Mouse (Mus musculus): ENCODE results near the gene Gm20388.
A peak's percentile ranks its signal among the peaks of the same experiment; 100 is the strongest.

Gene Gm20388

DNA sequence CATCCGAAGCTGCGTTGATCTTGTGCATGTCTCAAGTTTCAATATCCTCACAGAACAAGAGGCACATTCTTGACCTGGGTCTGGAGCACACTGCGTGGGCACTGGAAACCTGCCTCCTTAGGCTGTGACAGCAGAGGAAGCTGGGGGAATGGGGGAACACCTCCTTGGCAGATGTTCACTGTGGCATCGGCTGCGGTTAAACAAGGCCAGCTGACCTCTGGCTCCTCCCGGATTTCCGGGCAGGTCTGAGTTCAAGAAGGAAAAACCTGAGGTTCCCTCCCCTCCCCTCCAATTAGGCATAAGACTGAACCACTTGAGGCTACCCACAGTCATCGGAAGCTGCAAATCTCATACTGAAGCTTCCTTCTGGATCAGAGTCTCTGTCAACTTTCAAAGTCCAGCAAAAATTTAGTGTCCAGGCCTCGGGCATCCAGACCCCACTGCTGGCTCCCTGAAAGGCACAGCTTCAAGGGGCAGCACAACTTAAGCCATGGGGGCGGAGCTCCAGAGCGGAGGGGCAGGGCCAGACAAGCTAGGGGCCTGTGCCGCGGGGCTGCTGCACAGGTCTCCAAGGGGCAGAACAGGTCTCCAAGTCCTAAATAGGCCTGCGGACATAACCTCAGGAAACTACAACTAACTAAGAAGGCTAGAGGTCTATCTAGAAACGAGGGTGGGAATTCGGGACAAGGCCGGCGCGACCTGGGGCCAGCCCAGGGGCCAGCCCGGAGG is 2370.1 kb downstream of the Gm20388 start:
- DNase-seq (ENCODE audit: low spot score), result no peak

GRCm38 (mm10) chr8:122281317-122282034 is 2370.8 kb downstream of the Gm20388 start:
- peak; percentile 100 for DNase-seq (ENCODE audit: low spot score)

- DNase-seq (ENCODE audit: low spot score), result no peak
Measured at GRCm38 (mm10) chr8:122282035-122282358, 2371.4 kb downstream of the Gm20388 start, which contains the start of gene Zfpm1. Gene Zfpm1 (plus strand): TSS chr8:122282141.

DNA sequence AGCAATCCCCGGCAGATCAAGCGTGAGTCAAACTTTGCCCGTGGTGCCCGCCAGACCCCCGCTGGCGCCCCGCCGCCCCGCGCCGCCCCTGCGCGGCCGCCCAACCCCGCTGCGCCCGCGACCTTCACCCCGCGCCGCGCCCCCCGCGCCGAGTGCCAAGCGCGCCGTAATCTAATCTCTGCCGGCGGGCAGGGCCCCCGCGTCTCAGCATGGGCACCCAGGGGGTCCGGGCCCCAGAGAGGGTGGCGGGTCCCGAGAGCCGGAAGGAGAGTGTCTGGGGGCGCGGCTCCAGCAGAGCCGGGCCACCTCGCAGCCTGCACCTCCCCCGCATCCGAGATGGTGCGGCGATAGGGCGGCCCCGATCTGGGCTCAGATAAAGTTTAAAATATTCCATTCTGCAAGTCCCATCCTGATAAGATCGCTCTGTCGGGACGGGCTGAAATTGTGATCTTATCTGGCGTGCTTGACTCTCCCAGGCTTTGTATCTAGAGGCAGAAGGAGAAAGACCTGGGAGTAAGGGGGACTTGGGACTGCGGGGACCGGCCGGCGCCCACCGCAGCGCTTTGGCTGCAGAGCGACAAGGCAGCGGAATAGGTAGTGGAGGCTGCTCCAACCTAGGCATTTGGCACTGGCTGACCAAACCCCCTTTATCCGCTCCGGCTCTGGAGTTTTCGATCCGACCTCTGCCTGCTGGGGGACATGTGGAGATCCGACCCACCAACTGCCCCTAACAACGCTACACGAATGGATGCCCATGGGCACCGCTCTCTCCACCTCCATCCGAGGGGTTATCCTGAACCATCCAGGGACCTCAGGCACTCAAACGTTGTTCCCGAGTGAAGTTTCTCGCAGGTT is 2372.1 kb downstream of the Gm20388 start:
- no peak for DNase-seq (ENCODE audit: low spot score)

- DNase-seq (ENCODE audit: low spot score), result no peak
Measured at GRCm38 (mm10) chr8:122283356-122284202, 2372.9 kb downstream of the Gm20388 start.

DNA sequence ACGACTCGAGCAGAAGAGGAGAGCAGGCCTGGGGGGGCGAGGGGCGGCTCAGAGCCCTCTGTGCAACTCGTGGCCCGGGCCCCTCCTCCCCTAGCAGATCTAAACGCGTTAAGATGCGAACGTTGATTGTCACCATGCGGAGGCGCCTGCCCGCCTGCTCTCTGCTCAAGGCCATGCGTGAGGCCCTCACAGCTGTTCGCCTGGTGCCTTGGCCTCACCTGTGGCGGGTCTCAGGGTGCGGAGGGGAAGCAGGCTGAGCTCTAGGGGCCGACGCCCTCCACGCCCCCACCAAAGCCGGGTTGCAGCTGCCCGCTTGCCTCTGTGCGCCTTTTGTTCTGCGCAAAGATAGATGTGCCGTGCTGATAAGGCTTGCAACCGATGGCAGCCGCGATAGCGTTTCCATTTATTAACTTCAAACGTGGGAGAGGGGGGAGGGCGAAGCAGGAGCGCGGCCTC is 2373.6 kb downstream of the Gm20388 start:
- DNase-seq (ENCODE audit: low spot score), result no peak

- DNase-seq (ENCODE audit: low spot score), result no peak
Measured at GRCm38 (mm10) chr8:122284659-122285261, 2374.1 kb downstream of the Gm20388 start.

DNA sequence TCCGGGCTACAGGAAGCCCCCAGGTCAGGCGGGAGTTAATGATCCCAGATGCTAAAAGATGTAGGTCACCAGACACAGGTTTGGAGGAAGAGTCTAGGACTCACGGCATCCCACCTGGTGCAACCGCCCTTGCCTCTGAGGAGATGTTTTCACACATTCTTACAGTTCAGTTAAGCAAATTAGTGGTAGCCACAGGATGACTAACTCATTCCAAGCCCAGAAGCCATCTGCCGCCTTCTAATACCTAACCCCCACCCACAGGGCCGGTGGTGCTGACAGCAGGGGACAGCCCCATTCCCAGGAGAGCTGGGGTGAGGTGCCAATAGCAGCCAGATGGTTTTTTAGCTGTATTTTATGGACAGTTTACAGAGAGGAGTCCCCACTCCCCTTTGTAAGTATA is 2375.1 kb downstream of the Gm20388 start:
- no peak for DNase-seq (ENCODE audit: low spot score)

GRCm38 (mm10) chr8:122286899-122287298 is 2376.3 kb downstream of the Gm20388 start:
- no peak for DNase-seq (ENCODE audit: low spot score)

DNA sequence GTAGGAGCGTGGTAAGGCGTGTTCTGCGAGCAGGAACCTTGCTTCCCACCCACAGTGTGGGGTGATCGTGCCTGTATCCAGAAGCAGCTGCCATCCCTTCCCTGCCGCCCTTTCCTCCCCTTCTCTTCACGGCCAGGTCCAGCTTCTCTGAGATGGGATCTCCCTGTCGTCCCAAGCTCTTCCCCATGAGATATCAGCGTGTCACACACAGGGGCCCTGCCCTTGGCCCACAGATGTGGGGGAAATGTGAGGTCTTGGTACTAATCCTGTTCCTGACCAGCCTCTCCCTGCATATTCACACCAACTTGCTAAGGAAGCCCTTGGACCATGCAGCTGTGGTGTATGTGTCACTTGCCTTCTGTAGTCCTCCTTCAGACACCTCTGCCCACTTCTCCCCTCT is 2377.1 kb downstream of the Gm20388 start:
- no peak for DNase-seq (ENCODE audit: low spot score)

GRCm38 (mm10) chr8:122288344-122288743 is 2377.7 kb downstream of the Gm20388 start:
- no peak for DNase-seq (ENCODE audit: low spot score)

DNA sequence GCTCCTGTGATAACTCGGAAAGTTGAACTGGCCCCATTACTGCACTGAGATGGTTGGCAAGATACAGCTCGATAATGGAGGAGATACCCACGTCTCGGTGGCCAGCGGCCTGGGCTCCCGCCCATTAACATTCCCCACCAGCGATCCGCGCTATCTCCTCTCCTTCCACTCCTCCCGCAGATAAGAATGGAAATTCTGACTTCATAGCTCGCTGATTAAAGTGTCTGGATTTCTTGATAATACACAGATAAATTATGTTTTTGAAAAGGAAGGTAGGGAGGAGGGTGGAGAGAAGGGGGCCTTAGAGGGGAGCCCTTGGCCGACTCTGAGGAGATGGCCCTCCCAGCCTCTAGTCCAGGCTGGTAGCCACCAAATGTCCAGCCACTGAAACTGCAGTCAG is 2380.4 kb downstream of the Gm20388 start:
- DNase-seq (ENCODE audit: low spot score), result no peak

- no peak for DNase-seq (ENCODE audit: low spot score)
Measured at GRCm38 (mm10) chr8:122291549-122291948, 2380.9 kb downstream of the Gm20388 start.

GRCm38 (mm10) chr8:122293484-122293883 is 2382.8 kb downstream of the Gm20388 start:
- DNase-seq (ENCODE audit: low spot score), result no peak

GRCm38 (mm10) chr8:122294273-122294683 is 2383.6 kb downstream of the Gm20388 start:
- peak; percentile 30 for DNase-seq (ENCODE audit: low spot score)

GRCm38 (mm10) chr8:122295389-122295788 is 2384.7 kb downstream of the Gm20388 start:
- no peak for DNase-seq (ENCODE audit: low spot score)

- DNase-seq (ENCODE audit: low spot score), result no peak
Measured at GRCm38 (mm10) chr8:122296173-122297001, 2385.7 kb downstream of the Gm20388 start.

- no peak for DNase-seq (ENCODE audit: low spot score)
Measured at GRCm38 (mm10) chr8:122299581-122300254, 2389.1 kb downstream of the Gm20388 start.

DNA sequence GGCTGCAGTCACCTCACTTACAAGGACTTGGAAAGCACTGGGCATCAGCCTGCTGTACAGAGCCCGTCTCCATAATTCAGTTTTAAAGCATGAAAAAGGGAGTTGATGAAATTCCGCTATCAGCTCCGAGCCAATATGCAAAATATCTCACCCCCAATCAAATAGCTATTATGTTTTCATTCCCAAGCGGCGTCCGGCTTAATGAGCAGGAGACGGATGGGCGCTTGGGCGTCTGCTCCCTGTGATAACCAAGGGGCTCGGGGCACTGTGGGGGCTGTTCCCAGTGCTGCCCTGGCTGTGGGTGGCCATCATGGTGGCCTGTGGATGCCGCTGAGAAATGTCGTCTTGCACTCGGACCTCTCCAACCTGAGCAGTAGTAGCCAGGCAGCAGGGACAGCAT is 2390.4 kb downstream of the Gm20388 start:
- DNase-seq (ENCODE audit: low spot score), result no peak

GRCm38 (mm10) chr8:122301866-122302265 is 2391.2 kb downstream of the Gm20388 start:
- no peak for DNase-seq (ENCODE audit: low spot score)

Measured in ovary, postnatal 14 days (tissue).